Mouse (Mus musculus) adrenal gland, postnatal 25 days (tissue): Measurements from ENCODE around the gene Suv39h2. TPM values are rescaled to one million over a fixed set of nuclear protein-coding genes. Genes with fewer than 3 reads are reported as not detected.
A peak's percentile ranks its signal among the peaks of the same experiment; 100 is the strongest.

Experiments
- DNase-seq: peaks from one replicate; pipeline ENCODE4 v3.0.0; 2021; ENCODE audit warnings: mixed read lengths
- total RNA-seq: library from RNA; stranded (reverse); gene quantifications from 2 replicates; pipeline ENCODE4 v1.2.3, GENCODE M21; 2021

The Suv39h2 gene
- total RNA-seq, 1 experiment from 2014 or later = 1.6 TPM

GRCm38 (mm10) chr2:3422548-3422947 lies 52.3 kb downstream of the Suv39h2 start, which contains the start of gene Meig1:
Gene Meig1, minus strand, starts transcription at chr2:3422648.
- no peak for DNase-seq

- DNase-seq = no peak
Measured at GRCm38 (mm10) chr2:3420157-3420556, 54.7 kb downstream of the Suv39h2 start.

DNA sequence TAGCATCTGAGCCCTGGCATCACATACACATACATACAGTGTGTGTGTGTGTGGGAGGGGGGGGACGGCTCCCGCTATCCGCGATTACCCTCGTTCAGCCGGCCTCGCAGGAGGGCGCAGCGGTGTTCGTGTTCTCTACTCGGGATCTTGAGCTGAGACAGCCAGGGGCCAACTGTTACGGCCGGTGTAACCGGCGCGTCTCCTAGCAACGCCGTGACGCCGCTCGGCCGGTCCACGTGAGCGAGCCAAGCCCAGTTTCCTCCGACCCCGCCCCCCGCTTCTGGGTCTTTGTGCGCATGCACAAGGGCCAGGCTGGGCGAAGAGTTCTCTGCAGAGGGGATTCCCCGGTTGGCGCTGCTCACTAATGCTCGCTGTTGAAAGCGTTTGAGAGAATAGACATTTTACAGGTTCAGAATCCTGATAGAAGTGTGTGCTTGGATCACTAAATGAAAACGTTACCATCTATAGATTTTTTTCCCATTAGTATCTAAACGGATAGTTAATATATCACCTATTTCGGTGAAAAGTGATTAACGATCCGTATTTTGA lies 55.9 kb downstream of the Suv39h2 start:
- DNase-seq = peak; percentile 98

GRCm38 (mm10) chr2:3415676-3416075 lies 59.2 kb downstream of the Suv39h2 start:
- DNase-seq = no peak

DNA sequence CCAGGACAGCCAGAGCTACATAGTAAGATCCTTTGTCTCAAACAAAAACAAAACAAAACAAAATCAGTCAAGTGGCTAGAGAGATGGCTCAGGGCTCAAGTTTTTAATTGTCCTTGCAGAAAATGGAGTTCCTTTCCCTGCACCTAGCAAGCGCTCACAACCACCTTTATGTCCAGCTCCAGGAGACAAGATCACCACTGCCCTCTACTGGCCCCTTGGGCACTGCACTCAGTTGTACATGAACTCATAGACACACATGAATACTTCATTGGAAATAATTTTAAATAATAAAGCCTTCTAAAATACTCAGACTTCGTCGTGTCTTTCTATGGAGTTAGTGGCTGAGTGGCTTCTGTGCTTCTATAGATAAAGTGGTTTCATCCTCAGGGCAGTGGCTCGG lies 60.6 kb downstream of the Suv39h2 start:
- peak; percentile 66 for DNase-seq

- DNase-seq = no peak
Measured at GRCm38 (mm10) chr2:3407756-3408155, 67.1 kb downstream of the Suv39h2 start.

DNA sequence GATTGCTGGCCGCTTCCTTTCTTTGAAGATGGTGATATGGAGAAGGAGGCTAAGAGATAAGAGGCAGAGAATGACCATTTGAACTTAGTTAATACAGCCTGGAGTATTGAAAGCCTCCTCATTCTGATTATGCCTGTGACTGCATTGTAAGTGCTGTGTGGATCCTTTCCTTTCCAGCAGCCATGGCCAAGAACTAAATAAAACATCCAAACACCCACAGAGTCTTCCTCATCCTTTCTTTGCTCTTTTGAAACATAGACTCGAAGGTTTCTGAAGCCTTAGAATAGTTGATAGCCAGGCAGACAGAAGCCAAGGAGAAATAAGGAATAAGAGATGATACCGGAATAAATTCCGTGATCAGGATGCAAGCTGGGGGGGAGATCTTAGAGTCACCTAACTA lies 68.8 kb downstream of the Suv39h2 start:
- no peak for DNase-seq

Other genes with a start within 250 kb of the Suv39h2 start
- gene Nmt2, start 190.8 kb downstream of the Suv39h2 start, total RNA-seq = 71.5 and 103 TPM in 2 replicates
- gene Rpp38, start 142.4 kb downstream of the Suv39h2 start, total RNA-seq = 11.1 and 11.3 TPM in 2 replicates
- not detected in 2 replicates for gene Acbd7, start 138.9 kb downstream of the Suv39h2 start, total RNA-seq
- gene Olah, start 77.8 kb downstream of the Suv39h2 start, total RNA-seq = 0.43 TPM in 1 of 2 replicates, not detected in the other
- 1.2 TPM in 1 of 2 replicates, not detected in the other for gene Meig1, start 52.4 kb downstream of the Suv39h2 start, total RNA-seq
- 10.0 and 12.1 TPM in 2 replicates for gene Dclre1c, start 50.9 kb downstream of the Suv39h2 start, total RNA-seq
- gene Gm45902, start 37.8 kb upstream of the Suv39h2 start, total RNA-seq = 2.5 and 3.7 TPM in 2 replicates
- 40.8 and 44.7 TPM in 2 replicates for gene Hspa14, start 37.8 kb upstream of the Suv39h2 start, total RNA-seq
- gene Cdnf, start 38.0 kb upstream of the Suv39h2 start, total RNA-seq = 2.0 and 3.8 TPM in 2 replicates
- gene Fam107b, start 95.5 kb upstream of the Suv39h2 start, total RNA-seq = 9.5 and 15.9 TPM in 2 replicates